Mouse (Mus musculus): ENCODE data around the gene Apoa2.

DNA sequence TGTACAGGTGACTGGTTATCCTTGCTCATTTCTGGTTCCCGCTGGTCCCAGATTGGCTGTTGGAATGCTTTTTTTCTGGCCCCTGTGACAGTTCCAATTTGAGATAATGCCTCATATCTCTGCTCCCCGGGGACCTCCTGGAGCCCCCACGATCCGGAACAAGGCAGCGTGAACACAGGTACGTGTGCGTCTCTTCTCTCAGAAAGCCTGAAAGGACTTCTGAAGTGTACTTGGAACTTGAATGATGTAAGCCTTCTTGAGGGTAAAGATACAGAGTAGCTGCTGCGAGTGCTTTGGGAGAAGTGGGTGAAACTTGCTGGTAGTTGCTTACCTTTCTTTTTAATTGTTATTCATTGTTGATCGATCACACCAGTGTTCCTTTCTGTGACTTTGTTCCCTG is 46.3 kb downstream of the Apoa2 start:
- no peak for TF ChIP-seq CTCF (IDR thresholded peaks at IDR 0.05; ENCODE audit: insufficient read depth, low read depth, low read length)
- TF ChIP-seq POLR2A (IDR thresholded peaks at IDR 0.05; ENCODE audit: insufficient read depth, low read depth, low read length) = no peak

Data from olfactory bulb, adult 2 months (tissue).